Mouse (Mus musculus): Measurements from ENCODE around the gene Cutc. TPM values are rescaled to one million over a fixed set of nuclear protein-coding genes. Genes with fewer than 3 reads are reported as not detected.

The Cutc gene
- polyA plus RNA-seq, 1 experiment from 2014 or later: 10.8 TPM

- H3K4me2 ChIP-seq (ENCODE audit: low read depth, low read length): no peak overlapping the region
- H3K36me3 ChIP-seq (ENCODE audit: control insufficient read depth, insufficient read depth): peaks cover 46% of the 10 kb centered on the region
- H3K4me3 ChIP-seq (ENCODE audit: low read depth, low read length): no peak overlapping the region
- H3K9me3 ChIP-seq (replicated peaks; ENCODE audit: control insufficient read depth, low read length): no peaks in the 10 kb centered on the region
- no peaks in the 10 kb centered on the region for H3K4me1 ChIP-seq (ENCODE audit: control insufficient read depth, low read depth, low read length)
- no peaks in the 10 kb centered on the region for H3K27me3 ChIP-seq (ENCODE audit: control insufficient read depth, insufficient read depth, low read depth, low read length)
- 87% methylated on average over 7 of the region's 7 CpGs for WGBS (ENCODE audit: insufficient replicate concordance)
- H3K9ac ChIP-seq (ENCODE audit: low read depth, low read length): no peak overlapping the region
- no peak overlapping the region for H3K27ac ChIP-seq (ENCODE audit: low read length)
- no peak for ATAC-seq (ENCODE audit: low read depth)
These were observed 9.4 kb upstream of the Cutc start for GRCm38 (mm10) chr19:43743401-43743800.

GRCm38 (mm10) chr19:43745740-43746139 lies 7.1 kb upstream of the Cutc start:
- no peak overlapping the region for H3K9ac ChIP-seq (ENCODE audit: low read depth, low read length)
- ATAC-seq (ENCODE audit: low read depth): no peak
- no peak overlapping the region for H3K4me3 ChIP-seq (ENCODE audit: low read depth, low read length)
- no peak overlapping the region for H3K27ac ChIP-seq (ENCODE audit: low read length)
- no peak overlapping the region for H3K4me2 ChIP-seq (ENCODE audit: low read depth, low read length)
- WGBS (ENCODE audit: insufficient replicate concordance): 43% methylated on average over 3 of the region's 3 CpGs
- peaks cover 35% of the 10 kb centered on the region for H3K36me3 ChIP-seq (ENCODE audit: control insufficient read depth, insufficient read depth)
- no peaks in the 10 kb centered on the region for H3K27me3 ChIP-seq (ENCODE audit: control insufficient read depth, insufficient read depth, low read depth, low read length)
- H3K9me3 ChIP-seq (replicated peaks; ENCODE audit: control insufficient read depth, low read length): no peaks in the 10 kb centered on the region
- no peaks in the 10 kb centered on the region for H3K4me1 ChIP-seq (ENCODE audit: control insufficient read depth, low read depth, low read length)

GRCm38 (mm10) chr19:43747877-43748276 lies 4.9 kb upstream of the Cutc start:
- no peaks in the 10 kb centered on the region for H3K9me3 ChIP-seq (replicated peaks; ENCODE audit: control insufficient read depth, low read length)
- ATAC-seq (ENCODE audit: low read depth): no peak
- H3K9ac ChIP-seq (ENCODE audit: low read depth, low read length): no peak overlapping the region
- H3K4me3 ChIP-seq (ENCODE audit: low read depth, low read length): no peak overlapping the region
- H3K27ac ChIP-seq (ENCODE audit: low read length): no peak overlapping the region
- peaks cover 25% of the 10 kb centered on the region for H3K36me3 ChIP-seq (ENCODE audit: control insufficient read depth, insufficient read depth)
- no peak overlapping the region for H3K4me2 ChIP-seq (ENCODE audit: low read depth, low read length)
- WGBS (ENCODE audit: insufficient replicate concordance): 77% methylated on average over 4 of the region's 4 CpGs
- peaks cover 4% of the 10 kb centered on the region for H3K4me1 ChIP-seq (ENCODE audit: control insufficient read depth, low read depth, low read length)
- no peaks in the 10 kb centered on the region for H3K27me3 ChIP-seq (ENCODE audit: control insufficient read depth, insufficient read depth, low read depth, low read length)

- no peak overlapping the region for H3K4me2 ChIP-seq (ENCODE audit: low read depth, low read length)
- ATAC-seq (ENCODE audit: low read depth): no peak
- no peak overlapping the region for H3K27ac ChIP-seq (ENCODE audit: low read length)
- peaks cover 17% of the 10 kb centered on the region for H3K36me3 ChIP-seq (ENCODE audit: control insufficient read depth, insufficient read depth)
- no peak overlapping the region for H3K4me3 ChIP-seq (ENCODE audit: low read depth, low read length)
- no peak overlapping the region for H3K9ac ChIP-seq (ENCODE audit: low read depth, low read length)
- no peaks in the 10 kb centered on the region for H3K27me3 ChIP-seq (ENCODE audit: control insufficient read depth, insufficient read depth, low read depth, low read length)
- 86% methylated on average over 2 of the region's 2 CpGs for WGBS (ENCODE audit: insufficient replicate concordance)
- no peaks in the 10 kb centered on the region for H3K9me3 ChIP-seq (replicated peaks; ENCODE audit: control insufficient read depth, low read length)
- peaks cover 8% of the 10 kb centered on the region for H3K4me1 ChIP-seq (ENCODE audit: control insufficient read depth, low read depth, low read length)
These were observed 2.8 kb upstream of the Cutc start for GRCm38 (mm10) chr19:43750008-43750407.

- H3K4me3 ChIP-seq (ENCODE audit: low read depth, low read length): peak overlapping the region; percentile 87
- peak overlapping the region; percentile 96 for H3K27ac ChIP-seq (ENCODE audit: low read length)
- WGBS (ENCODE audit: insufficient replicate concordance): 2% methylated on average over 19 of the region's 24 CpGs
- ATAC-seq (ENCODE audit: low read depth): peak; percentile 87
- H3K9ac ChIP-seq (ENCODE audit: low read depth, low read length): peak overlapping the region; percentile 89
- H3K4me2 ChIP-seq (ENCODE audit: low read depth, low read length): peak overlapping the region; percentile 81
- no peaks in the 10 kb centered on the region for H3K27me3 ChIP-seq (ENCODE audit: control insufficient read depth, insufficient read depth, low read depth, low read length)
- no peaks in the 10 kb centered on the region for H3K9me3 ChIP-seq (replicated peaks; ENCODE audit: control insufficient read depth, low read length)
- H3K4me1 ChIP-seq (ENCODE audit: control insufficient read depth, low read depth, low read length): peaks cover 8% of the 10 kb centered on the region
- H3K36me3 ChIP-seq (ENCODE audit: control insufficient read depth, insufficient read depth): 0 out of 2 replicates have a peak, but pooled peaks cover 3% of the 10 kb centered on the region
These were observed 535 bp downstream of the Cutc start for GRCm38 (mm10) chr19:43753226-43753835.

- Histone ChIP-seq H3K4me2 (ENCODE audit: low read depth, low read length) (no peak overlapping the region; the same call in 1 of the 2 replicates), H3K9me3 (replicated peaks; ENCODE audit: control insufficient read depth, low read length) (no peaks in the 10 kb centered on the region), H3K36me3 (ENCODE audit: control insufficient read depth, insufficient read depth) (no peaks in the 10 kb centered on the region), H3K9ac (ENCODE audit: low read depth, low read length) (no peak overlapping the region), H3K4me1 (ENCODE audit: control insufficient read depth, low read depth, low read length) (peaks cover 8% of the 10 kb centered on the region), H3K27ac (ENCODE audit: low read length) (no peak overlapping the region), H3K27me3 (ENCODE audit: control insufficient read depth, insufficient read depth, low read depth, low read length) (no peaks in the 10 kb centered on the region), H3K4me3 (ENCODE audit: low read depth, low read length) (no peak overlapping the region)
- WGBS (ENCODE audit: insufficient replicate concordance): 61% methylated on average over 2 of the region's 2 CpGs
- ATAC-seq (ENCODE audit: low read depth): no peak
These were observed 1.4 kb downstream of the Cutc start for GRCm38 (mm10) chr19:43754237-43754636.

GRCm38 (mm10) chr19:43754872-43755271 lies 2.1 kb downstream of the Cutc start:
- Histone ChIP-seq H3K4me3 (ENCODE audit: low read depth, low read length) (no peak overlapping the region), H3K27ac (ENCODE audit: low read length) (no peak overlapping the region), H3K27me3 (ENCODE audit: control insufficient read depth, insufficient read depth, low read depth, low read length) (no peaks in the 10 kb centered on the region), H3K36me3 (ENCODE audit: control insufficient read depth, insufficient read depth) (no peaks in the 10 kb centered on the region), H3K9me3 (replicated peaks; ENCODE audit: control insufficient read depth, low read length) (no peaks in the 10 kb centered on the region), H3K4me2 (ENCODE audit: low read depth, low read length) (no peak overlapping the region), H3K4me1 (ENCODE audit: control insufficient read depth, low read depth, low read length) (peaks cover 8% of the 10 kb centered on the region), H3K9ac (ENCODE audit: low read depth, low read length) (no peak overlapping the region)
- no peak for ATAC-seq (ENCODE audit: low read depth)
- 46% methylated on average over 2 of the region's 2 CpGs for WGBS (ENCODE audit: insufficient replicate concordance)

- no peaks in the 10 kb centered on the region for H3K36me3 ChIP-seq (ENCODE audit: control insufficient read depth, insufficient read depth)
- no peaks in the 10 kb centered on the region for H3K27me3 ChIP-seq (ENCODE audit: control insufficient read depth, insufficient read depth, low read depth, low read length)
- ATAC-seq (ENCODE audit: low read depth): no peak
- no peak overlapping the region for H3K4me2 ChIP-seq (ENCODE audit: low read depth, low read length)
- WGBS (ENCODE audit: insufficient replicate concordance): 17% methylated on average over 6 of the region's 6 CpGs
- no peaks in the 10 kb centered on the region for H3K9me3 ChIP-seq (replicated peaks; ENCODE audit: control insufficient read depth, low read length)
- H3K4me3 ChIP-seq (ENCODE audit: low read depth, low read length): no peak overlapping the region
- H3K4me1 ChIP-seq (ENCODE audit: control insufficient read depth, low read depth, low read length): no peaks in the 10 kb centered on the region
- no peak overlapping the region for H3K27ac ChIP-seq (ENCODE audit: low read length)
- no peak overlapping the region for H3K9ac ChIP-seq (ENCODE audit: low read depth, low read length)
These were observed 7.7 kb downstream of the Cutc start for GRCm38 (mm10) chr19:43760504-43760903.

- no peak for ATAC-seq (ENCODE audit: low read depth)
- H3K9me3 ChIP-seq (replicated peaks; ENCODE audit: control insufficient read depth, low read length): no peaks in the 10 kb centered on the region
- H3K4me3 ChIP-seq (ENCODE audit: low read depth, low read length): no peak overlapping the region
- H3K27ac ChIP-seq (ENCODE audit: low read length): no peak overlapping the region
- H3K27me3 ChIP-seq (ENCODE audit: control insufficient read depth, insufficient read depth, low read depth, low read length): no peaks in the 10 kb centered on the region
- no peak overlapping the region for H3K4me2 ChIP-seq (ENCODE audit: low read depth, low read length)
- H3K4me1 ChIP-seq (ENCODE audit: control insufficient read depth, low read depth, low read length): no peaks in the 10 kb centered on the region
- no peaks in the 10 kb centered on the region for H3K36me3 ChIP-seq (ENCODE audit: control insufficient read depth, insufficient read depth)
- H3K9ac ChIP-seq (ENCODE audit: low read depth, low read length): no peak overlapping the region
These were observed 8.9 kb downstream of the Cutc start for GRCm38 (mm10) chr19:43761543-43762256.
